Mouse (Mus musculus) skeletal muscle tissue, adult 2 months (tissue): ENCODE measurements around the gene Glra3.

Experiments used
- DNase-seq: peaks from one replicate; pipeline ENCODE4 v3.0.0-alpha.2; 2012; ENCODE audit warnings: low read depth, low spot score

Glra3 gene

GRCm38 (mm10) chr8:55939870-55940525 lies at the start of gene Glra3:
Glra3 (plus strand) TSS chr8:55940460.
- DNase-seq: no peak

GRCm38 (mm10) chr8:55906848-55907247 lies 33.4 kb upstream of the Glra3 start, which contains the start of gene Adam29:
Adam29 (minus strand) TSS chr8:55906948.
- DNase-seq: no peak

- no peak for DNase-seq
Observed at GRCm38 (mm10) chr8:55940526-55940880, 243 bp downstream of the Glra3 start.

- DNase-seq: no peak
Observed at GRCm38 (mm10) chr8:55964759-55965320, 24.6 kb downstream of the Glra3 start.

GRCm38 (mm10) chr8:55997859-55998258 lies 57.6 kb downstream of the Glra3 start:
- DNase-seq: no peak

- DNase-seq: no peak
Observed at GRCm38 (mm10) chr8:56054324-56054723, 114.1 kb downstream of the Glra3 start.

GRCm38 (mm10) chr8:56063081-56063480 lies 122.8 kb downstream of the Glra3 start:
- DNase-seq: peak; percentile 16

- no peak for DNase-seq
Observed at GRCm38 (mm10) chr8:56070486-56071254, 130.4 kb downstream of the Glra3 start.

- no peak for DNase-seq
Observed at GRCm38 (mm10) chr8:56083654-56084053, 143.4 kb downstream of the Glra3 start.

GRCm38 (mm10) chr8:56094385-56094784 lies 154.1 kb downstream of the Glra3 start:
- no peak for DNase-seq

GRCm38 (mm10) chr8:56110296-56110695 lies 170.0 kb downstream of the Glra3 start:
- no peak for DNase-seq

GRCm38 (mm10) chr8:56129357-56129756 lies 189.1 kb downstream of the Glra3 start:
- no peak for DNase-seq

GRCm38 (mm10) chr8:56150697-56151096 lies 210.4 kb downstream of the Glra3 start:
- no peak for DNase-seq

GRCm38 (mm10) chr8:56151574-56151973 lies 211.3 kb downstream of the Glra3 start:
- DNase-seq: no peak

- DNase-seq: no peak
Observed at GRCm38 (mm10) chr8:56158966-56159365, 218.7 kb downstream of the Glra3 start.
